Mouse (Mus musculus): ENCODE results near the gene Csf2rb2.
"Not testable (repeated sequence)": the region's sequence is repeated elsewhere in the genome, so short reads cannot be mapped to it uniquely, and the experiment has no call there.

DNA sequence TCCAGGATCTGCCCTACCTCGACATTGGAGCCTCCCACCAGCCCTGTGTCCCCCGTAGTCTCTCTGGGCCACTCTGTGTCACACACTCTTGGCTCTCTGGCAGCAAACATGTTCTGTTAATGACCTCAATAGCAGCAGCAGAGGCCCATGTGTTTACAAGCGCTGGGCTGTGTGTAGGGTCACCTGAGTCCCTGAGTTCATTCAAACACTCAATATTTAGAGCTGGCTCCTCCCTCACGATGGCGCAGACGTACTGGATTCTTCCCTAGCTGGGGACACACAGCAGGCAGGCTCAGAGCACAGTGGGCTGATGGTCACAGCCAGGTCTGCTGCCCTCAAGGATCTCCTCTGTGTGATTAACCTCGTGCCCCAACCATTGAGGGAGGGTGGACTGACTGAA lies 35.4 kb upstream of the Csf2rb2 start:
- not testable (repeated sequence) for TF ChIP-seq CTCF (IDR thresholded peaks at IDR 0.05; ENCODE audit: low read depth); EP300 (optimal IDR thresholded peaks at IDR 0.05)
